Mouse (Mus musculus): ENCODE data around the gene Nrg3.

GRCm38 (mm10) chr14:38870591-38870990 lies 602.3 kb downstream of the Nrg3 start:
- TF ChIP-seq POLR2A (IDR thresholded peaks at IDR 0.05; ENCODE audit: low read depth, low read length), result no peak
- TF ChIP-seq CTCF (IDR thresholded peaks at IDR 0.05; ENCODE audit: extremely low read depth, insufficient read depth, insufficient read length, insufficient replicate concordance), result no peak

All from spleen, adult 2 months (tissue).